Mouse (Mus musculus): ENCODE results near the gene Col5a1. TPM values are rescaled to one million over a fixed set of nuclear protein-coding genes. Genes with fewer than 3 reads are reported as not detected.

Gene Col5a1
- polyA plus RNA-seq, 2 experiments = 6.2 to 6.8 TPM

DNA sequence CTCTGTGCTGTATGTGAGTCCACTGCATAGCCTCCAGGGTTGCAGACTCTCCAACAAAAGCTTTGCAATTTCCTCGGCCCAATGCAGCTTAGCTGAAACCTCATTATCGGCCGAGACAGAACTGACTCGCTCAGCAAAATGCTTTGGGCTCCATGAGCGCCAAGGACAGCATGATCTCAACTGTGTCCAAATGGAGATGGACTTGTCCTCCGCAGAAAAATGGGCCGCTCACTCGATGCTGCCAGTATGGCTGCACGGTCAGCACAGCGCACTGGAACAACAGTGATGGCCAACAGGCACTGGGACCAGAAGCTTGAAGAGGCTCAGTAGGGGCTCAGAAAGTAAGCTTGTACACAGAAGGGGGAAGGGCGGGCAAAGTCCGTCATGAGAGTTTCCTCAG, 53.9 kb downstream of the Col5a1 start:
- Histone ChIP-seq H3K36me3 (replicated peaks; ENCODE audit: control insufficient read depth, insufficient read depth, low read depth) (no peaks in the 10 kb centered on the region), H3K9me3 (ENCODE audit: control insufficient read depth, low read length) (no peaks in the 10 kb centered on the region), H3K4me2 (ENCODE audit: low read depth) (no peak overlapping the region), H3K27me3 (ENCODE audit: control insufficient read depth, insufficient read depth, low read length) (no peaks in the 10 kb centered on the region), H3K9ac (replicated peaks) (no peak overlapping the region), H3K4me1 (replicated peaks; ENCODE audit: control insufficient read depth in 2 of 2, insufficient read depth in 2 of 2, low read length in 1 of 2) (no peaks in the 10 kb centered on the region), H3K27ac (no peak overlapping the region), H3K4me3 (ENCODE audit: insufficient read depth in 1 of 2, low read depth in 2 of 2, low read length in 2 of 2) (no peak overlapping the region)
- DNase-seq (ENCODE audit: low read depth in 3 of 3, low spot score in 3 of 3) = no peak
- no peak for ATAC-seq (ENCODE audit: insufficient read depth)
- 68% methylated on average over 12 of the region's 12 CpGs for WGBS (ENCODE audit: insufficient replicate concordance)
- TF ChIP-seq EP300 (IDR thresholded peaks at IDR 0.05; ENCODE audit: low read depth) (no peak), CTCF (IDR thresholded peaks at IDR 0.05; ENCODE audit: low read depth) (no peak)

DNA sequence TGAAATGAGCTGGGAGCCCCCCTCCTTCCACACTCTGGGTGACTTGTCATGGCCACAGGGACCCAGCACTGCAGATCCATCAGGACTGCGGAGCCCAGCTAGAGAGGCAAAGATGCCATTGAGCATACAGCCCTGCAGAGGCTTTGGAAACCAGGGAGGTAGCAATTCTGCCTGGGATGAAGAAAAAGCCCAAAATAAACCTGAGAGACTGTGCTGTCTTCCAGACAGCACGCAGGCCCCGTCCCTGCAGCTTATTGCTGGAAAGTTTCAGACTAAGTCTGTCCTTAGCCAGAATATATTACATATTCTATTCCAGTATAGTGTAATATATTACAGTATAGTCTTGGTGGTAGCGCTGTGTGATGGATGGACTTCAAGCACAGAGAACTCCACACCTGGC, 61.0 kb downstream of the Col5a1 start:
- H3K27me3 ChIP-seq (ENCODE audit: control insufficient read depth, insufficient read depth, low read length) = no peaks in the 10 kb centered on the region; the same call in none of the 2 replicates
- no peaks in the 10 kb centered on the region for H3K9me3 ChIP-seq (ENCODE audit: control insufficient read depth, low read length)
- no peak for ATAC-seq (ENCODE audit: insufficient read depth)
- 72% methylated on average over 4 of the region's 4 CpGs for WGBS (ENCODE audit: insufficient replicate concordance)
- H3K4me1 ChIP-seq (replicated peaks; ENCODE audit: control insufficient read depth in 2 of 2, insufficient read depth in 2 of 2, low read length in 1 of 2) = no peaks in the 10 kb centered on the region
- DNase-seq (ENCODE audit: low read depth in 3 of 3, low spot score in 3 of 3) = no peak
- no peaks in the 10 kb centered on the region for H3K36me3 ChIP-seq (replicated peaks; ENCODE audit: control insufficient read depth, insufficient read depth, low read depth)
- no peak overlapping the region for H3K4me2 ChIP-seq (ENCODE audit: low read depth)
- H3K4me3 ChIP-seq (ENCODE audit: insufficient read depth in 1 of 2, low read depth in 2 of 2, low read length in 2 of 2) = no peak overlapping the region
- H3K27ac ChIP-seq = no peak overlapping the region
- TF ChIP-seq EP300 (IDR thresholded peaks at IDR 0.05; ENCODE audit: low read depth) (no peak), CTCF (IDR thresholded peaks at IDR 0.05; ENCODE audit: low read depth) (no peak)
- H3K9ac ChIP-seq (replicated peaks) = no peak overlapping the region

DNA sequence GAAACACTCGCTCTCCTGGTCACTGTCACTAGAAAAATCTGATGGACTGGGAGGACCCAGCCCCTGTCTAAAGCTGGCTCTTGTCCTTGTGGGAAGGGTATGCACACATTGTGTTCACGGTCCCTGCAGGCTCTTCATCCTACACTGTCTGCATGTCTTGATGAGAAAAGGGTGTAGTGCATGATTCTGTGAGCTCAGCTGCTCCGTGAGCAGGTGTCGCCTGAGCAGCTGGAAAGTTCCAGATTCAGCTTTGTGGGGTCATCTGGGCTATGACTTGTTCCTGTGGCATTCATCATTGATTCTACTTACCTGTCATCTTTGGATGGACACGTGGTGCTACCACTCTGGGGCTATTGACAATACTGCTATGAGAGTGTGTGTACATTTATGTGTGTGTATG, 61.7 kb downstream of the Col5a1 start:
- TF ChIP-seq EP300 (IDR thresholded peaks at IDR 0.05; ENCODE audit: low read depth) (no peak), CTCF (IDR thresholded peaks at IDR 0.05; ENCODE audit: low read depth) (no peak)
- Histone ChIP-seq H3K9ac (replicated peaks) (no peak overlapping the region), H3K9me3 (ENCODE audit: control insufficient read depth, low read length) (no peaks in the 10 kb centered on the region), H3K36me3 (replicated peaks; ENCODE audit: control insufficient read depth, insufficient read depth, low read depth) (no peaks in the 10 kb centered on the region), H3K4me2 (ENCODE audit: low read depth) (no peak overlapping the region), H3K4me3 (ENCODE audit: insufficient read depth in 1 of 2, low read depth in 2 of 2, low read length in 2 of 2) (no peak overlapping the region), H3K27me3 (ENCODE audit: control insufficient read depth, insufficient read depth, low read length) (no peaks in the 10 kb centered on the region; the same call in none of the 2 replicates), H3K27ac (no peak overlapping the region), H3K4me1 (replicated peaks; ENCODE audit: control insufficient read depth in 2 of 2, insufficient read depth in 2 of 2, low read length in 1 of 2) (no peaks in the 10 kb centered on the region)
- ATAC-seq (ENCODE audit: insufficient read depth) = no peak
- 59% methylated on average over 5 of the region's 5 CpGs for WGBS (ENCODE audit: insufficient replicate concordance)
- DNase-seq (ENCODE audit: low read depth in 3 of 3, low spot score in 3 of 3) = no peak

DNA sequence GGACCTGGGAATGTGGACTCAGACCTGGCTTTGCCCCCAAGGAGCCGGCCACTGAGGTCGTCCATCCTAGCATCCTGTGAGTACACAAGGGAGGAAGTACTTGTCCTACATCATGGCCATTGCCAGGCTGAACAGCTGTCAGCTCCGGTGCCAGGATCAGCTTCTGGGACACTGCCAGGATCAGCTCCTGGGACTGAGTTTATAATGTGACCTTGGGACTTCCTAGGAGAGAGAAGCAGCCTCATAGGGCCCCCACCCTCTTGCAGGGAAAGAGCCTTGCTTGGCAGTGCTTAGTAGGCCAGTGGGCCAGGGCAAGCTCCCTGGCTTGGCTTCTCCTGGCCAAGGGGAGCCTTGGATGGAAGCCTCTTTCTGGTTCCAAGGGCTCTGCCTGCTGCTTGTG, 67.6 kb downstream of the Col5a1 start:
- no peak for DNase-seq (ENCODE audit: low read depth in 3 of 3, low spot score in 3 of 3)
- H3K4me3 ChIP-seq (ENCODE audit: insufficient read depth in 1 of 2, low read depth in 2 of 2, low read length in 2 of 2) = no peak overlapping the region
- H3K9ac ChIP-seq (replicated peaks) = no peak overlapping the region
- 43% methylated on average over 3 of the region's 3 CpGs for WGBS (ENCODE audit: insufficient replicate concordance)
- ATAC-seq (ENCODE audit: insufficient read depth) = no peak
- TF ChIP-seq CTCF (IDR thresholded peaks at IDR 0.05; ENCODE audit: low read depth) (no peak), EP300 (IDR thresholded peaks at IDR 0.05; ENCODE audit: low read depth) (no peak)
- no peaks in the 10 kb centered on the region; the same call in 1 of the 2 replicates for H3K27me3 ChIP-seq (ENCODE audit: control insufficient read depth, insufficient read depth, low read length)
- 0 out of 4 replicates have a peak, but pooled peaks cover 0 to 2% of the 10 kb centered on the region in 2 experiments for H3K4me1 ChIP-seq (replicated peaks; ENCODE audit: control insufficient read depth in 2 of 2, insufficient read depth in 2 of 2, low read length in 1 of 2)
- no peaks in the 10 kb centered on the region for H3K36me3 ChIP-seq (replicated peaks; ENCODE audit: control insufficient read depth, insufficient read depth, low read depth)
- H3K9me3 ChIP-seq (ENCODE audit: control insufficient read depth, low read length) = no peaks in the 10 kb centered on the region
- no peak overlapping the region for H3K4me2 ChIP-seq (ENCODE audit: low read depth)
- no peak overlapping the region for H3K27ac ChIP-seq

DNA sequence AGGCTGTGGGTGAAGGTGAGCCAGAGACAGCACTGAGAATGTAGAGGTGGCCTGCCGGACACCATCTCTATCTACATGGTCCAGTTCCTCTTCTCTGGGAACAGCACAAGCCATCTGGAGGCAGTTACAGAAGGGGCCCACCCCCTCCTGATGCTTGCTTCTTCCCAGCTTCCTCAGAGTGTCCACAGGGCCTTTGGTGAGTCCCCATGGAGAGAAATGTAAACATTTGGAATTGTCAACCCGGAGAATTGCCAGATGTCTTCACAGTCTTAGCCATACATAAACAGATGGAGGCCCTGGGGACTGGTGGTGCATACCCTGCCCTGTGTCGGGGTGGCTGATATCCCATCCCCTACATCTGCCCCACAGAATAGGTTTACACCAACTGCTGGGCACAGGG, 68.7 kb downstream of the Col5a1 start:
- Histone ChIP-seq H3K4me2 (ENCODE audit: low read depth) (no peak overlapping the region), H3K4me3 (ENCODE audit: insufficient read depth in 1 of 2, low read depth in 2 of 2, low read length in 2 of 2) (no peak overlapping the region), H3K9me3 (ENCODE audit: control insufficient read depth, low read length) (no peaks in the 10 kb centered on the region), H3K27ac (no peak overlapping the region), H3K27me3 (ENCODE audit: control insufficient read depth, insufficient read depth, low read length) (no peaks in the 10 kb centered on the region; the same call in 1 of the 2 replicates), H3K4me1 (replicated peaks; ENCODE audit: control insufficient read depth in 2 of 2, insufficient read depth in 2 of 2, low read length in 1 of 2) (0 out of 4 replicates have a peak, but pooled peaks cover 0 to 2% of the 10 kb centered on the region in 2 experiments), H3K36me3 (replicated peaks; ENCODE audit: control insufficient read depth, insufficient read depth, low read depth) (no peaks in the 10 kb centered on the region), H3K9ac (replicated peaks) (no peak overlapping the region)
- ATAC-seq (ENCODE audit: insufficient read depth) (no peak), DNase-seq (ENCODE audit: low read depth in 3 of 3, low spot score in 3 of 3) (no peak)
- no peak for TF ChIP-seq CTCF (IDR thresholded peaks at IDR 0.05; ENCODE audit: low read depth)
- TF ChIP-seq EP300 (IDR thresholded peaks at IDR 0.05; ENCODE audit: low read depth) = no peak
- WGBS (ENCODE audit: insufficient replicate concordance) = 37% methylated on average over 3 of the region's 3 CpGs
